Mouse (Mus musculus): ENCODE results near the gene Ptpdc1. TPM values are rescaled to one million over a fixed set of nuclear protein-coding genes. Genes with fewer than 3 reads are reported as not detected.

Gene Ptpdc1
- total and polyA plus RNA-seq, 3 experiments = not detected

GRCm38 (mm10) chr13:48585786-48586185 lies 39.7 kb downstream of the Ptpdc1 start:
- dilution Hi-C loops (cut with MboI; ENCODE audit: extremely low pct_ligation_motif_present, extremely low pct_unique_long_range_greater_than_20kb, low sequenced_read_pairs) = no loop called here
- DNase-seq (ENCODE audit: extremely low read depth) = peak; percentile 64

DNA sequence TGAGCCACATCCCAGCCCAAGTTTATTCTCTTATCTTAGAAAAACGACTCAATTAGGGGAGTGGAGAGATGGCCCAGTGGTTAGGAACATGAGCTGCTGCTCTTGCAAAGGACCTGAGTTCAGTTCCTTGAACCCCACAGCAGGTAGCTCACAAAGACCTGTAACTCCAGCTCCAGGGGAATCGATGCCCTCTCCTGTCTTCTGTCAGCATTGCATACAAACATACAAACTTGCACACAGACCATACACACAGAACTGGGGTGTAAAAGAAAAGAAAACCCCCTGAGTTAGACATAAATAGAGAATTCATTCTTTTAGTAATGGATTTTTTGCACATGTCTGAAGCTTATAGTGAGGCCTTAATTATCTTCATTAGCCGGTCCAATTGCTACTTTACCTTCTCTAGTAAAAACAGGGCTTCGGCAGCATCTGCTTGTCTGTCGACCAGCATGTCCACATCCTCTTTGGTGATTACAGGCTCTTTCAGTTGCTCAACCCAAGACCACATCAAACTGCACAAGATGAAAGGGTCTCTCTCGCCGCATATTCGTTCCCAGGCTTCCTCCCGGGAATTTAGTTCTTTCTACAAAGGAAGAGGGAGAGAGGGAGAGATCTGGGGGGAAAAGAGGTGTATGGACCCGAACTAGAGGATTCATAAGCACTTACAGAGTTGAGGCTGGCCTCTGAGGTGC lies 42.6 kb downstream of the Ptpdc1 start:
- in situ Hi-C loops (cut with MboI; ENCODE audit: low pct_ligation_motif_present, low pct_unique_long_range_greater_than_20kb, low sequenced_read_pairs) = loop anchor here (10.0 kb wide), 1 partner anchor 52 kb away; no protein-coding TSS in a partner anchor
- Histone ChIP-seq H3K9me3 (replicated peaks; ENCODE audit: low read length) (no peaks in the 10 kb centered on the region), H3K36me3 (replicated peaks in 1 of 2; ENCODE audit: control insufficient read depth in 1 of 2, insufficient read depth in 1 of 2, low read length in 1 of 2) (no peaks in the 10 kb centered on the region), H3K79me2 (replicated peaks; ENCODE audit: control insufficient read depth, extremely low read depth, insufficient read depth, poor library complexity, severe bottlenecking) (no peaks in the 10 kb centered on the region), H3K4me2 (ENCODE audit: insufficient read depth, low read depth, poor library complexity, severe bottlenecking) (no peak overlapping the region), H3K4me1 (ENCODE audit: control insufficient read depth in 1 of 2, insufficient read depth in 2 of 2) (peaks cover 10 to 20% of the 10 kb centered on the region in 2 experiments), H3K4me3 (replicated peaks in 1 of 3; ENCODE audit: low read depth in 2 of 3, low read length in 2 of 3, poor library complexity in 1 of 3) (no peak overlapping the region), H3K27ac (ENCODE audit: insufficient read depth, low read depth) (no peak overlapping the region), H3K27me3 (replicated peaks) (peaks cover 6% of the 10 kb centered on the region), H3K9ac (ENCODE audit: insufficient read depth, low read depth) (no peak overlapping the region)
- DNase-seq (ENCODE audit: extremely low read depth) = no peak
- TF ChIP-seq USF2 (conservative IDR thresholded peaks at IDR 0.05; ENCODE audit: low read depth, low read length) (no peak), CTCF (conservative IDR thresholded peaks at IDR 0.05 in 1 of 2, IDR thresholded peaks at IDR 0.05 in 1 of 2; ENCODE audit: low read depth in 2 of 2, low read length in 2 of 2) (peak in 1 of 2 experiments; percentile 47; a peak in 2 of 4 replicates), SMC3 (IDR thresholded peaks at IDR 0.05; ENCODE audit: low read depth, low read length) (peak; percentile 25; the same call in 1 of the 2 replicates), RAD21 (IDR thresholded peaks at IDR 0.05; ENCODE audit: low read depth, low read length) (peak; percentile 38), TCF12 (IDR thresholded peaks at IDR 0.05; ENCODE audit: low read depth, low read length) (no peak)
- dilution Hi-C loops (cut with MboI; ENCODE audit: extremely low pct_ligation_motif_present, extremely low pct_unique_long_range_greater_than_20kb, low sequenced_read_pairs) = no loop called here

More at GRCm38 (mm10) chr13:48585786-48586185, 39.7 kb downstream of the Ptpdc1 start:
- Histone ChIP-seq H3K9me3 (replicated peaks; ENCODE audit: low read length) (no peaks in the 10 kb centered on the region), H3K79me2 (replicated peaks; ENCODE audit: control insufficient read depth, extremely low read depth, insufficient read depth, poor library complexity, severe bottlenecking) (no peaks in the 10 kb centered on the region), H3K36me3 (replicated peaks in 1 of 2; ENCODE audit: control insufficient read depth in 1 of 2, insufficient read depth in 1 of 2, low read length in 1 of 2) (no peaks in the 10 kb centered on the region), H3K4me3 (replicated peaks in 1 of 3; ENCODE audit: low read depth in 2 of 3, low read length in 2 of 3, poor library complexity in 1 of 3) (no peak overlapping the region), H3K4me2 (ENCODE audit: insufficient read depth, low read depth, poor library complexity, severe bottlenecking) (peak overlapping the region; percentile 40), H3K27me3 (replicated peaks) (no peaks in the 10 kb centered on the region), H3K4me1 (ENCODE audit: control insufficient read depth in 1 of 2, insufficient read depth in 2 of 2) (peaks cover 9 to 17% of the 10 kb centered on the region in 2 experiments), H3K9ac (ENCODE audit: insufficient read depth, low read depth) (no peak overlapping the region), H3K27ac (ENCODE audit: insufficient read depth, low read depth) (no peak overlapping the region)
- in situ Hi-C loops (cut with MboI; ENCODE audit: low pct_ligation_motif_present, low pct_unique_long_range_greater_than_20kb, low sequenced_read_pairs) = loop anchor here (10.0 kb wide), 1 partner anchor 49 kb away; no protein-coding TSS in a partner anchor
- TF ChIP-seq HCFC1 (IDR thresholded peaks at IDR 0.05; ENCODE audit: low read depth, low read length) (no peak), PAX5 (IDR thresholded peaks at IDR 0.05; ENCODE audit: low read length) (no peak), USF2 (conservative IDR thresholded peaks at IDR 0.05; ENCODE audit: low read depth, low read length) (no peak), POLR2AphosphoS2 (IDR thresholded peaks at IDR 0.05; ENCODE audit: low read depth, low read length) (no peak), JUND (conservative IDR thresholded peaks at IDR 0.05; ENCODE audit: low read depth, low read length) (no peak), GABPA (IDR thresholded peaks at IDR 0.05; ENCODE audit: insufficient replicate concordance, low read depth, low read length) (no peak), JUN (IDR thresholded peaks at IDR 0.05; ENCODE audit: insufficient read depth, low read depth, low read length) (no peak), MAZ (IDR thresholded peaks at IDR 0.05; ENCODE audit: low read depth, low read length) (no peak), POLR2A (IDR thresholded peaks at IDR 0.05; ENCODE audit: low read depth, low read length) (no peak), UBTF (IDR thresholded peaks at IDR 0.05; ENCODE audit: low read depth, low read length) (no peak), MXI1 (IDR thresholded peaks at IDR 0.05; ENCODE audit: low read depth, low read length) (peak; percentile 56; the same call in 1 of the 2 replicates), BHLHE40 (IDR thresholded peaks at IDR 0.05; ENCODE audit: low read depth, low read length) (no peak), RCOR1 (conservative IDR thresholded peaks at IDR 0.05; ENCODE audit: low read depth, low read length) (no peak), MAFK (IDR thresholded peaks at IDR 0.05; ENCODE audit: insufficient replicate concordance, low read length) (no peak), IRF4 (IDR thresholded peaks at IDR 0.05; ENCODE audit: low read depth, low read length) (peak; percentile 70), CHD2 (IDR thresholded peaks at IDR 0.05; ENCODE audit: low read length) (no peak), TCF12 (IDR thresholded peaks at IDR 0.05; ENCODE audit: low read depth, low read length) (no peak), ZNF384 (IDR thresholded peaks at IDR 0.05; ENCODE audit: low read depth, low read length) (no peak), NRF1 (IDR thresholded peaks at IDR 0.05; ENCODE audit: low read depth, low read length) (no peak), MYC (IDR thresholded peaks at IDR 0.05; ENCODE audit: low read depth, low read length) (peak; percentile 45; the same call in 1 of the 2 replicates), CHD1 (IDR thresholded peaks at IDR 0.05; ENCODE audit: low read depth, low read length) (no peak), CTCF (conservative IDR thresholded peaks at IDR 0.05 in 1 of 2, IDR thresholded peaks at IDR 0.05 in 1 of 2; ENCODE audit: low read depth in 2 of 2, low read length in 2 of 2) (no peak)
